Mouse (Mus musculus) stomach, postnatal 0 days (tissue): ENCODE measurements at regions not wholly inside any gene's neighbourhood (a gene's known extent, or its start where the extent isn't known, plus 50 kb on each side); places are given as distances from the start of the nearest gene placed in this dataset.

Experiments used
- CTCF ChIP-seq: IDR thresholded peaks from 2 replicates; pipeline ENCODE4 v1.5.1; 2016; ENCODE audit warnings: antibody characterized with exemption, low read depth, mild to moderate bottlenecking, moderate library complexity
- EP300 ChIP-seq: optimal IDR thresholded peaks from 2 replicates; pipeline ENCODE3; 2016; ENCODE audit warnings: antibody characterized with exemption

GRCm38 (mm10) chr10:95760121-95760870, 82.4 kb downstream of the Gm33543 start:
- no peak for TF ChIP-seq CTCF
- no peak for TF ChIP-seq EP300
